Mouse (Mus musculus): Measurements from ENCODE around the gene Med8.

The Med8 gene

GRCm38 (mm10) chr4:118409142-118409900 lies at the start of gene Med8, which contains the start of gene Szt2:
Med8 (plus strand) TSS chr4:118409337.
Szt2 (minus strand) TSS chr4:118409273.
- peak; percentile 85 to 93 for DNase-seq (ENCODE audit: low spot score in 2 of 2)

GRCm38 (mm10) chr4:118359896-118360720 lies 49.0 kb upstream of the Med8 start:
- DNase-seq (ENCODE audit: low spot score in 2 of 2): peak; percentile 57 to 70

- DNase-seq (ENCODE audit: low spot score in 2 of 2): no peak
Measured at GRCm38 (mm10) chr4:118361451-118361850, 47.7 kb upstream of the Med8 start.

- no peak for DNase-seq (ENCODE audit: low spot score in 2 of 2)
Measured at GRCm38 (mm10) chr4:118362879-118363278, 46.3 kb upstream of the Med8 start.

- no peak for DNase-seq (ENCODE audit: low spot score in 2 of 2)
Measured at GRCm38 (mm10) chr4:118363985-118364384, 45.2 kb upstream of the Med8 start.

GRCm38 (mm10) chr4:118364641-118365040 lies 44.5 kb upstream of the Med8 start:
- DNase-seq (ENCODE audit: low spot score in 2 of 2): no peak

GRCm38 (mm10) chr4:118365991-118366390 lies 43.1 kb upstream of the Med8 start:
- DNase-seq (ENCODE audit: low spot score in 2 of 2): peak in 1 of 2 experiments; percentile 11

GRCm38 (mm10) chr4:118367551-118367950 lies 41.6 kb upstream of the Med8 start:
- DNase-seq (ENCODE audit: low spot score in 2 of 2): no peak

- DNase-seq (ENCODE audit: low spot score in 2 of 2): no peak
Measured at GRCm38 (mm10) chr4:118368616-118369015, 40.5 kb upstream of the Med8 start.

- no peak for DNase-seq (ENCODE audit: low spot score in 2 of 2)
Measured at GRCm38 (mm10) chr4:118371822-118372221, 37.3 kb upstream of the Med8 start.

- peak in 1 of 2 experiments; percentile 9 for DNase-seq (ENCODE audit: low spot score in 2 of 2)
Measured at GRCm38 (mm10) chr4:118375999-118376398, 33.1 kb upstream of the Med8 start.

GRCm38 (mm10) chr4:118383271-118383670 lies 25.9 kb upstream of the Med8 start:
- no peak for DNase-seq (ENCODE audit: low spot score in 2 of 2)

- DNase-seq (ENCODE audit: low spot score in 2 of 2): no peak
Measured at GRCm38 (mm10) chr4:118387316-118387715, 21.8 kb upstream of the Med8 start.

- DNase-seq (ENCODE audit: low spot score in 2 of 2): no peak
Measured at GRCm38 (mm10) chr4:118390146-118390545, 19.0 kb upstream of the Med8 start.

GRCm38 (mm10) chr4:118394505-118394904 lies 14.6 kb upstream of the Med8 start:
- no peak for DNase-seq (ENCODE audit: low spot score in 2 of 2)

- DNase-seq (ENCODE audit: low spot score in 2 of 2): no peak
Measured at GRCm38 (mm10) chr4:118395289-118395688, 13.8 kb upstream of the Med8 start.

GRCm38 (mm10) chr4:118396433-118396832 lies 12.7 kb upstream of the Med8 start:
- no peak for DNase-seq (ENCODE audit: low spot score in 2 of 2)

GRCm38 (mm10) chr4:118398400-118398799 lies 10.7 kb upstream of the Med8 start:
- no peak for DNase-seq (ENCODE audit: low spot score in 2 of 2)

GRCm38 (mm10) chr4:118401421-118401820 lies 7.7 kb upstream of the Med8 start:
- DNase-seq (ENCODE audit: low spot score in 2 of 2): no peak

GRCm38 (mm10) chr4:118401918-118402317 lies 7.2 kb upstream of the Med8 start:
- DNase-seq (ENCODE audit: low spot score in 2 of 2): no peak

GRCm38 (mm10) chr4:118402701-118403100 lies 6.4 kb upstream of the Med8 start:
- DNase-seq (ENCODE audit: low spot score in 2 of 2): no peak

- DNase-seq (ENCODE audit: low spot score in 2 of 2): no peak
Measured at GRCm38 (mm10) chr4:118410871-118411270, 1.7 kb downstream of the Med8 start.

GRCm38 (mm10) chr4:118413553-118413952 lies 4.4 kb downstream of the Med8 start:
- no peak for DNase-seq (ENCODE audit: low spot score in 2 of 2)
